Mouse (Mus musculus): ENCODE data around the gene Atrn.
"Not testable (repeated sequence)": the region's sequence is repeated elsewhere in the genome, so short reads cannot be mapped to it uniquely, and the experiment has no call there.

Gene Atrn

GRCm38 (mm10) chr2:130961851-130962250, 55.6 kb downstream of the Atrn start:
- no peak for DNase-seq (ENCODE audit: low spot score in 2 of 2)

GRCm38 (mm10) chr2:130965042-130965441, 58.7 kb downstream of the Atrn start:
- no peak for DNase-seq (ENCODE audit: low spot score in 2 of 2)

GRCm38 (mm10) chr2:130971030-130971429, 64.7 kb downstream of the Atrn start:
- no peak for DNase-seq (ENCODE audit: low spot score in 2 of 2)

- no peak for DNase-seq (ENCODE audit: low spot score in 2 of 2)
Measured at GRCm38 (mm10) chr2:130972386-130972785, 66.1 kb downstream of the Atrn start.

GRCm38 (mm10) chr2:130974928-130975327, 68.6 kb downstream of the Atrn start:
- DNase-seq (ENCODE audit: low spot score in 2 of 2) = no peak

GRCm38 (mm10) chr2:130977589-130977988, 71.3 kb downstream of the Atrn start:
- DNase-seq (ENCODE audit: low spot score in 2 of 2) = no peak

- no peak for DNase-seq (ENCODE audit: low spot score in 2 of 2)
Measured at GRCm38 (mm10) chr2:130978058-130978847, 72.0 kb downstream of the Atrn start.

- DNase-seq (ENCODE audit: low spot score in 2 of 2) = no peak
Measured at GRCm38 (mm10) chr2:130979138-130979537, 72.8 kb downstream of the Atrn start.

- DNase-seq (ENCODE audit: low spot score in 2 of 2) = no peak
Measured at GRCm38 (mm10) chr2:130992818-130993217, 86.5 kb downstream of the Atrn start.

- no peak for DNase-seq (ENCODE audit: low spot score in 2 of 2)
Measured at GRCm38 (mm10) chr2:131009123-131009522, 102.8 kb downstream of the Atrn start.

- no peak for DNase-seq (ENCODE audit: low spot score in 2 of 2)
Measured at GRCm38 (mm10) chr2:131010566-131010965, 104.3 kb downstream of the Atrn start.

- no peak for DNase-seq (ENCODE audit: low spot score in 2 of 2)
Measured at GRCm38 (mm10) chr2:131025230-131025629, 118.9 kb downstream of the Atrn start.

GRCm38 (mm10) chr2:131026941-131027340, 120.6 kb downstream of the Atrn start:
- no peak for DNase-seq (ENCODE audit: low spot score in 2 of 2)

GRCm38 (mm10) chr2:131029065-131029935, 123.0 kb downstream of the Atrn start:
- no peak for DNase-seq (ENCODE audit: low spot score in 2 of 2)

- no peak for DNase-seq (ENCODE audit: low spot score in 2 of 2)
Measured at GRCm38 (mm10) chr2:131030561-131030960, 124.3 kb downstream of the Atrn start.

GRCm38 (mm10) chr2:131030998-131031397, 124.7 kb downstream of the Atrn start:
- DNase-seq (ENCODE audit: low spot score in 2 of 2) = no peak

- DNase-seq (ENCODE audit: low spot score in 2 of 2) = not testable (repeated sequence)
Measured at GRCm38 (mm10) chr2:131031406-131031805, 125.1 kb downstream of the Atrn start.

- DNase-seq (ENCODE audit: low spot score in 2 of 2) = no peak
Measured at GRCm38 (mm10) chr2:131036343-131036742, 130.0 kb downstream of the Atrn start.

GRCm38 (mm10) chr2:131036757-131037156, 130.5 kb downstream of the Atrn start:
- DNase-seq (ENCODE audit: low spot score in 2 of 2) = no peak

- DNase-seq (ENCODE audit: low spot score in 2 of 2) = no peak
Measured at GRCm38 (mm10) chr2:131037226-131037990, 131.1 kb downstream of the Atrn start.

- no peak for DNase-seq (ENCODE audit: low spot score in 2 of 2)
Measured at GRCm38 (mm10) chr2:131038197-131038596, 131.9 kb downstream of the Atrn start.

- no peak for DNase-seq (ENCODE audit: low spot score in 2 of 2)
Measured at GRCm38 (mm10) chr2:131038675-131039074, 132.4 kb downstream of the Atrn start.
